Mouse (Mus musculus) right cerebral cortex, postnatal 25 days (tissue): ENCODE measurements around the gene Gm17660.

ENCODE experiments used
- DNase-seq: peaks from one replicate; pipeline ENCODE4 v3.0.0; 2022

The Gm17660 gene

DNA sequence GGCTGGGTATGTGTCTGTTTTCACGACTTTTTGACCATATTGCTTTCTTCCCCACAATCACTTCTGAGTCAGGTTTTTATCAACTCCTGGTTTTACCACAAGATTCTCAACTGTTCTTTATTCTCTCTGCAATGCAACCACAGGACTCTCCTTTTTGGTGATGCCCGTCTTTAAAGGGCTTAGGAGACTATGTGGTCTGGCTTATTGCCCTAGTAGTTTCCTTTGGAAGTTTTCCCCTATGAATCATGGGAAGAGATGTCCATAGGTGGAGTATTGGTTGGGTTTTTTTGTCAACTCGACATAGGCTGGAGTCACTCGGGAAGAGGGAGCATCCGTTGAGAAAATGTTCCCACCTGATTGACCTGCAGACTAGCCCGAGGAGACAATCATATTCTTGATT, 3.3 kb upstream of the Gm17660 start:
- DNase-seq: no peak

DNA sequence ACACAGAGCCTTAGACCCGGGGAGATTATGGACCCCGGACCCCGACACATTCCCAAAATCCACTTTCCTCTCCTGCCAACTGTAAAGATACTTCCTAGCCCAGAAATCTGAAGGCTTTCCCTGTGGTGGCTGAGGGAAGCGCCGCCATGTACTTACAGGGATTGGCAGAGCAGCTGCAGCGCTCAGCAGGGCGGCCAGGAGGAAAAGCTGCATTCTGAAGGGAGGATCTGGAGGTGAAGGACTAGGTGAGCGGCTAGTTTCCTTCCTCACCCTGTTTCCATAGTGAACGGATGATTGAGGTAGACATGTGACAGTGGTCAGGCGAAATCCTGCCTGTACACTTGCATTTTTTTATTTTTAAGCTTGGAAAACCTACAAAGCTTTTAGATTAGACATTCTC, 1.0 kb downstream of the Gm17660 start:
- no peak for DNase-seq

DNA sequence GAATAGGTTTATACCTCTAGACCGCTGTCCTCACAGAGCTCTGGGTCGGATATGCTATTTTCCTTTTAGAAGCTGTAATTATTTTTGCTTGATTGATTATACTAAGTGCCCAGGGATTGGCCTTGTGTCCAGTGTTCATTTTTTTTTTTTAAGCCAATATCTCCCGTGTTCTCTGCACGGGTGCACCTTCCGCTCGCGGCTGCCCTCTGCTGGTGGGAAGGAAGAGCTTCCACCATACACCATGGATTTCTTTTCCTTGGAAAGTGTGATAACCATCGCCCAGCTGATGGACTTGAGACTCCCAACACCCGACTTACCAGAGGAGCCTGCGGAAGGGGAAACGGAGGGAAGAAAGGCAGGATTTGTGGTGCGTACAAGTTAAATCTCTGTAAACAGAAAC, 3.0 kb downstream of the Gm17660 start:
- peak; percentile 58 for DNase-seq

DNA sequence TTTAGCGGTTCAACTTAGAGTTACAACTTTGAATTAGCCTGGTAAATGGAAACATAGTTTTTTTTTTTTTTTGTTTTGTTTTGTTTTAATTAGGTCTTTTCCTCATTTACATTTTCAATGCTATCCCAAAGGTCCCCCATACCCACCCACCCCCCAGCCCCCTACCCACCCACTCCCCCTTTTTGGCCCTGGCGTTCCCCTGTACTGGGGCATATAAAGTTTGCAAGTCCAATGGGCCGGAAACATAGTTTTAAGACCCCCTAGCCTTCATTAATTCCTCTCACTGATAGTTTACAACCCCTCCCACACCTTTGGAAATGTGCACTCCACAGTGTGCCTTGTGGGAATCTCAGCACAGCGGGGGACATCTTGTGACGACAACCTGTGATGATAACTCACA, 3.8 kb downstream of the Gm17660 start:
- DNase-seq: no peak

DNA sequence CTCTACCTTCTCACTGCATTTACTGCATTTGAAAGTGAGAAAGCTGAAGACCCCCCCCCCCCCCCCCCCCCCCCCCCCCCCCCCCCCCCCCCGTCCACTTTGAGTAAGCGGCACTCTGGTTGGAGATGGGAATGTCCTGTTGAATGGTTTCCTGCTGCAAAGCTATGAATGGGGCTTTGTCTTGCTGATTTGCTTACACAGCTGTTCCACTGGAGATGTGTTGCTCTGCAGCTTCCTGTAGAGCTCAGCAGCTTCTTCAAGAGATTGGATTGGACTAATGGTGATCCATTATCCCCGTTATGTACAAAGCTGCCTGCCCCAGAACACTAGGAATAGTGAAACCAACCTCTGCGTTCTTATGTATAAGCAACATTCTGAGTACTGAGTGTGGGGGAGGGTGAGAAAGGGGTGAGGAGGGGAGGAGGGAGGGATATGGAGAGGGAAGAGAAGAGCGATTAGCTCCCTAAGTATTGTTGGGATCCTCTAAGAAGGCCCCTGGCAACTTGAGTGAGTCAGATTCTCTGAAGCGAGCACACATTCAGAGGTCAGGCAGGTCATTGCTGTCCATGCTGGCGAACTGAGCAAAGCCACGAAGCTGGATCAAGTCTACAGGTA, 5.0 kb downstream of the Gm17660 start:
- DNase-seq: no peak

DNA sequence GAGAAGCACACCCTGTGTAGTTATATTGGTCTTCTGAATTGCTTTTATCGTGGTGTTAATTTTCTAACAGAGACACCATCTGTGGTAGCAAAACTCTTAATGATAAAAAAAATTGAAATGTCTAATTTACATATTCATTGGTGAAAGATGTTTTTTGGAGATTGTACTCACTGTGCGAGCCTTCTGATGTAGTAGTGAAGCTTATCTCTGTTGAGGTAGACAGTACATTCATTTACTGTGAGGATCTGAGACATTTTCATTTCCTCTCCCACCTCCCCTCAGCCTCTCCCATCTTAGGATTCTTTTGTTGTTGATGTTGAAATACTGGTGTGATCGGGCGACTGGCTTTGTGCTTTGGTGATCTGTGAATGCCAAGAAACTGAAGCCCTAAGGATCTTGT, 6.4 kb downstream of the Gm17660 start:
- DNase-seq: no peak

DNA sequence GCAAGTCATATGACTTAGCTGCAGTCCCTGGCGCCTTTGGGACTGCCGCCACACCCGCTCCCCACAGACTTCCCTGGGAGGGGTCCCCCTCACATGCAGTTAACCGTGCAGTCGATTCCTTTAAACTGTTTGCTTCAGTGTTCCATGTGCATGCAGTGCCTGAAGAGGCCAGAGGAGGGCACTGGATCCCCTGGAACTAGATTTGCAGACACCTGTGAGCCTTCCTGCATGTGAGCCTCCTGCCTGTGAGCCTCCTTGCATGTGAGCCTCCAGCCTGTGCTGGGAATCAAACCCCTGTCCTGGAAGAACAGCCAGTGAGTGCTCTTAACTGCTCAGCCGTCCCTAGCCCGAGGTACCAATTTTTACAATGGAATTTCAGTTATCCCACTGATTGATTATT, 8.7 kb downstream of the Gm17660 start:
- no peak for DNase-seq

DNA sequence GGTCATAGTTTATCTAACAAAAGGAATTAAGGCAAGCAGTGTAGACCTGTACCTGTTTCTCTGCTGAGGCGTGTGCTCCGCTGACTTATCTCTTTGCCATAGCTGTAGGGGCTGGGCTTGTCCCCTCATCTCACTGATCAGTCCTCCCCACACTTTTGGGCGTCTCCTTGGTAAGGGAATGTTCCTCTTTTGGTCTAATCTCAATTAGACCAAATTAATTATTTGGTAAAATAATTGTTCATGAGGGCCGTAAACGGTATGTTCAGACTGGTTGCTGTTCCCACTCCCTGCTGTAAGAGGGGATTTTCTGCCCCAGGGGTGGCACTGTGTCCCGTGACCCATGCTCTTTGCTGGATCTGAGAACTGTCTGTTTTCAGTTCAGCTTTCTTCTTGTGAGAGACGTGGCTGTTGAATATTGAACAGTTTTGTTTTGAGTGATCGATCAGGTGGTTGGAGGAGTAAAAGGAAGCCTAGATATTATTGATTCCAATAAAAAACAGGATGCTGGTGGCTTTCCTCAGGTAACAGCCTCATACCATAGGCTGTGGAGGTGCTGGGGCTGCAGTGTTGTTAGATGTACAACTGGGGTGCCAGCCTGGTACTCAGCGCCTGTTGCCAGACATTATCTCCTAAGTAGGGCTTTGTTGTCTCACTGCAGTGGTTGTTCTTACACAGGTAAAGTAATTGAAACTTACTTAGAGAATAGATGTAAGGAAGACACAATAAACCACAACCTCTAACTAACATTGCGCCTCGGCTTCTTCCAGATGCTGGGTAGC, 14.4 kb downstream of the Gm17660 start:
- DNase-seq: no peak

DNA sequence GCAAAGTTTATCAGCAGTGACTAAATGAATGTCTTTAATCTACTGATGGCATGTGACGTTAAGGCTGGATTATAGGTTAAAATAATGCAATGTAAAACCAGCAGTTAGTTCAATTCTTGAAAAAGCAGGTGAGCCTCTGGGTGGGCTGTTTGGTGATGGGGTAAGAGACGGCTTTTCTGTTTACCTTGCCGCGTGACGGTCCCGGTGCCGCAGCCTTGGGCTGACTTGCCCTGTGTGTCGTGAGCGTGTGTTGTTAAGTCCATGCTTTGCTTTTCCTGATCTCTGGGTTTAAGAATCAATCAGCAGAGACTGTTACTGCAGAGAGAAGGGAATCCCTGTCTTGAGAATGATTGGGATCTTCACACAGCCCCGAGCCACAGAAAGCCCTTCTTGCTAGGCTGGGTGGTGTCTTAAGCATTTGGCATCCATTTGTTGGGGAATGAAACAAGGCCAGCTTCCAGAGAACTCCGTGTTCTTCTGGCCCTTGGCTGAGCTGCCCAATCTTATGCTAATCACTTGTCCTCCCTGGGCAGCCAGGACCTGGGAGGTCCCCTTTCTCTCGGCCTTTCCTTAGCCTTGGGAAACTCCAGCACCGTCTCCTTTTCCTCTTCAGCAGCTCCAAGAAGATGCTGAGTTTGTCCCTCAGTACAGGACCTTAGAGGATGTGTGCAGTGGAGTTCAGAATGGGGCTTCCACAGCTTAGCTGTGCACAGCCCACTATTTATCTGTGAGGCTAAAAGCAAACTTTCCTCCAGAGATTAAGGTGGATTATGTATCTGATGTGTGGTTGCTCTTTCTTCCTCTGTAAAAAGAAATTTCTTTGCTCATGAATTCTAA, 15.3 kb downstream of the Gm17660 start:
- DNase-seq: no peak

DNA sequence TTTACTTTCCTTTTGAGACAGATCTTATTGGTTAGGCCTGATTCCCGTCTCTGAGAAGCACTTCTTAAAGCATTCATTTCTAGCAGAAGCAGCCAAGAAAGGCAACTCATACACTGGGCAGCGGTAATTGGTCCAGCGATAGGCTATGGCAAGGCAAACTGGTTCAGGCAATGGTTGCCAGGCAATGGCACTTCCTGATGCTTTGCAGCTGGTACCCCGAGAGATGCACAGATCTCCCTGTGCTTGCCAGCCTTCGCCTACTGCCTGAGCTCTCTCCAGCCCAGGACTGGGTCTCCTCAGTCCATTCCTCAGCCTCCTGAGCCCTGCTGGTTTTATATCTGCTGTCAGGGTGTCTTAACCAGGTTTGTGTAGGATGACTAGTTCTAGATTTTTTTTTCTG, 17.0 kb downstream of the Gm17660 start:
- no peak for DNase-seq

DNA sequence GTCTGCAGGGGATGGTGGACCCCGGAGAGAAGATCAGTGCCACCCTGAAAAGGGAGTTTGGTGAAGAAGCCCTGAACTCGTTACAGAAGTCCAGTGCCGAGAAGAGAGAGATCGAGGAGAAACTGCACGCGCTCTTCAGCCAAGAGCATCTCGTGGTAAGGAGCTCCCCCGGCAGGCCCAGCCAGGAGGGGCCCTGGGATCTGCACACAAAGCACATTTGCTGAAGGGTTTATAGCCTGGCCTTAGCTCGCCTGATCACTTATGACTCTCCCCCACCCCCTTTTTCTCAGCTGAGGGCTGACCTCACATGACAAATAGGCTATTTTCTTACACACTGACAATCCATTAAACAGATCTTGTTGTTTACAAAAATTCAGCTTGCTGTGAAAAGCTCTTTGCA, 17.8 kb downstream of the Gm17660 start:
- DNase-seq: no peak

DNA sequence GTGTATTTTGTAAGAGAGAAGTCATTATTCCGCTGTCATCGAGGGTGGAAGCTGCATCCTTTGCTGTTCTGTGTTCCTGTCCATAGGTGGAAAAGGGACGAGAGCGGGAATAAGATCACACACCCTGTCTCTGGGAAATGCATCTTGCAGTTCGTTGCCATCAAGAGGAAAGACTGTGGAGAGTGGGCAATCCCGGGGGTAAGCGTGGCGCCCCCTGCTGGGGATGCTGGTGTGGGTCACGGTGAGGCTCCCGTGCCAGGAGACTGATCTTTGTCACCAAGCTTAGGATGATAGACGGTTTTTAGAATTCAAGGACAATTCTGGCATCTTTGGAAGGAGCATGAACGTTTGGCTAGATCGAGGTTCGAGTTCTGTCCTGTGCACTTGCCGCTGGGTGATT, 19.4 kb downstream of the Gm17660 start:
- DNase-seq: no peak

DNA sequence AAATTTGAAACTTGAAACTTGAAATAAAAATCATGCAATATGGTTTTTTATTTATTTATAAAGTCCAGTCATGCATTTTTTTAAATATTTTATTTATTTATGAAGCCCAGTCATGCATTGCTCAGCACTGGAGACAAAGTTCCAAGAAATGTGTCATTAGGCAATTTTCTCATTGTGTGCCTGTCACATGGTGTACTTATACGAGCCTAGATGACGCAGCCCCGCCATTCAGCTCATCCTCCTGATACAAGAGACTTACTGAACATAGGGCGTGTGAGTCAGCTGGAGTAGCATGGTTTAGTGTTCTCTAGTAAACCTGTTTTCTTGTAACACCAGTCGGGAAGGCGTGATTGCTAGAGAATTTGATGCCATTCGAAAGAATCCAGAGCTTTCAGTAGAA, 21.1 kb downstream of the Gm17660 start:
- no peak for DNase-seq

DNA sequence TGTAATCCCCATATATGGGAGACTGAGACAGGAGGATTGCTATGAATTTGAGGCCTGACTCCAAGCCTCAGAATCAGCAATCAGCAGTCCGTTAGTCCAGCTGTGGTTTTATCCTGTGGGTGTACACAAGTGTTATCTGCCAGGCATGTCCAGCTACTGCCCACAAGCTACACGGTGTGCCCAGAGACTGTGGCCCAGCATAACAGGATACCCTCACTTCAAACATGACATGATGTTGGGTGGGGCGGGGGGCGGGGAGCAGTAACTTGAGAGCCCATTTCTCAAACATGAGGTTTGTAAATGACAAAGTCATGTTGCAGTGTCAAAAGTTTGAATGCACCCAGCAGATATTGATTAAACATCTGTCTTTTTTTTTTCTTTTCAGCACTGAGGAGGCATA, 21.6 kb downstream of the Gm17660 start:
- DNase-seq: no peak

DNA sequence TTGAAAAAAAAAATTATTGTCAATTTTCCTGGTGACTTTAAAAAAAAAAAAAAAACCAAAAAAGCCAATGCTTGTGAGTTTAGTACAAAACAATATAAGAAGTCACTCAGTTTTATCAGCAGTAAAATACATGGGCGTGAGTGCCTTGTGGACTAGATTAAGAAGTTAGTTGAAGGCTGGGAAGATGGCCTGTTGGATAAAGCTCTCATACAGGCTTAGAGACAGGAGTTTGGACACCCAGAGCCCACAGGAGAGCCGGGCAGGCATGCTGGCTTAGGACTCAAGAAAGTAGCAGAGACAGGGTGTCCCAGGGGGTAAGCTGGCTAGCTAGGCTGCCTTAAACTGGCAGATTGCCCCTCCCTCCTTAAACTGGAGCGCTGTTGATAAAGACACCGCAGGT, 22.5 kb downstream of the Gm17660 start:
- no peak for DNase-seq

DNA sequence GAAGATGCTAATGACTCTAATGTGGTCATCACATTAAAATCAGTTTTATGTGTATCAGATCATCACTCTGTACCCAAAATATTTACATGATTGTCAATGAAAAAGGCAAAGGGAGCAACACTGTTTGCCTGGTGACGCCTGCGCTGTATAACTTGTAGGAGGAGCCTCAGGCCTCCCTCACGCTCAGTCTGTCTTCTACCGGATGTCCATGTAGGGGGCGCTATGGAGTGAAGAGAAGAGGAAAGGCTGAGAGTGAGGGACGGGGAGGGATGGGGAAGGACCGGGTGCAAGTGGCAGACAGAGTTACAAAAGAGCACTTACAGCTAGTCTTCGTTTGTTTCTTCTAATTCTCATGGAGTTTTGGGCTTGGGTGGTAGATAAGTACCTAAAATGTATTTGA, 24.5 kb downstream of the Gm17660 start:
- no peak for DNase-seq

DNA sequence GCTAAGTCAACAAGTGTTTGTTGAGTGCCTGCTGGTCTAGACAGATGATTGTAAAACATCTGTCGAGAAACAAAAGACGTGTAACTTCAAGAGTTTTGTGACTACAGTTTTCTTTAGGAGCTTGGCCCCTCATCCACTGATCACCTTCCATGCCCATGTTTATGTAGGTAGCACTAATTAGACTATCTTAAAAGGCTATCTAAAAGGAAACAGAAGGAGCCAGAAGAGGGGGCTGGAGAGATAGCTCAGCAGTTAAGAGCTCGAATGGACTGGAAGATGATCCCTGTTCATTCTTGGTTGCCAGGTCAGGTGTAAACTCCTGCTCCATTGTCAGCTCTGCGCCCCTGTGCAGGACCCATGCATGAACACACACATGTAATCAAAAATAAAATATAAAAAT, 29.3 kb downstream of the Gm17660 start:
- DNase-seq: no peak

DNA sequence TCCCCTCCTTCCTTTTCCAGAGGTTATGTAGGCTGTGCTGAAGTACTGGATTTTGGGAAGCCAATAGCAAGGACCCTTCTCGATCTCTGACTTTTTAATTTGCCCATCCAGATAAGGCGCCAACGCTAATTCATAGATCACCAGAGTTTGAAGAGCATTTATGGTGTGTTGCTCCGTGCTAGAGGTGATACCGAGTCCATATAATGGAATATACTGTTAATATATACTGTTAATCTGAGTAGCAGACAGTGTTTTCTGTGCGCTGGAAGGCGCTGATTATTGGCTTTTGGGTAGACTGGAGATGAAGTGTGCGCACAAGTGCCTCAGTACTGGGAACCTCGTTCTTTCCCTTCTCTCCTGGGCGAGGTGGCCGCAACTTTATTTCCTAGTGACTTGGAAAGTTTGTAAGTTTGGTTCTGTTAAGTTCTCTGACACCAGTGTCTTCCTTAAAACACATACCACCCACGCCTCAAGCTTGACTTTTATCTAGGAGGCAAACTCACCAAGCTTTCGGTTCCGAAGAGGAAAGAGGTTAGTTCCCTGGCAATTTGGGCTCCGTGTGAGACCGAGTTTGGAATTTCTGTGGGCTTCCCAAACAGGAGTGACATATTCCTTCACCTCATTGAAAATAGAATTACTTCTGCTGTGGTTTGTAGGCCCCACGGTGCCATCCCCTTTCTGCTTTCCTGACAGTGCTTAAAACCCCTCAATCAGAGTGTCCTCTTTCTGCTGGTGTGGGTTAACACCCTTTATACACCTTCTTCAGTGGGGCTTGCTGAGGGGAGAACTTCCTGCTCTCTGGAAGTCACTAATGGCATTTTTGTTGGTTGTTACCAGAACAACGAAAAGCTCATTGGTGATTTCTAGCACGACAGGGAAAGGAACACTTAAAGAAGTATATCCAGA, 30.0 kb downstream of the Gm17660 start:
- no peak for DNase-seq

DNA sequence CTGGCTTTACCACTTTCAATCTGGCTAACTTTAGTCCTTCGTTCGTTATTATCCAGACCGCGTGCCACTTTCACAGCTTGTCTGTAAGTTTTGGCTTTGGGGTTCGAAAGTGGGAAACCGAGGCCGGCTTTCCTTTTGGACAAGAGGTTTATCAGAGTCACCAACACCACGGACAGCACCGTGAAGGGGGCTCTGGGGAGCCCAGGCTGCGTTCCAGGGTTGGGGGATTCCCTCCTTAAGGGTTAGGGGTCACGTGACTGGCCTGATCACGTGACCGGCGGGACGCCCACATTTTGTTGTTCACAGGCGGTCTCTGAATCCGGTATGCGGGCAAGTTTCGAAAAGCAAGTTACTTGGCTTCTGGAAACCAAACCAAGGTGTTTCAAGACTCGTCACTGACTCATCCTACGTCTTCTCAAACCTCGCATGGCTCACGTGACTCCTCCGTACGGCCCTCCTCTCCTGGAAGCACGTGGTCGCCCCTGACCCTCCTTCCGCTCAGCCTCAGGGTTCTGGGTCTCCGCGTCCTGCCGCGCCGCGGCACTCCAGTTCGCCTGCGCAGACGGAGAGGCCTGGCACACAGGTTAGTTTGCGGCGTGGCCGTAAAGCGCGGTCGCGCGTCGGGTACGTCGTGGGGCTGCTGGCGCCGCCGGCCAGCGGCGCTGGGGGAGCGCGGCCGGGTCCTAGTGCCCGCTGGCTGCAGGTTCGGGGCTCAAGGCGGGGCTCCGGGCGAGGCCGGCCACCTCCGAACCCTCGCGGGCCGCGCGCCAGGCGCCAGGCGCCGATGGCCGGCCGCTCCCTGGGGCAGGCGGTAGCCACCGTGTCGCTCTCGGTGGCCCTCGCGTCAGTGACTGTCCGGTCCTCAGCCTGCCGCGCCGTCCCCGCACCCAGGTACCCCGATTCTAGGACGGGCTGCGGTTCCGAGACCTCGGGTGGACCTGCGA, 30.9 kb downstream of the Gm17660 start, which contains the start of gene Nudt9:
TSS of gene Nudt9 (plus strand) at position 51 of the 944 bp plus-strand sequence.
- peak; percentile 99 for DNase-seq

DNA sequence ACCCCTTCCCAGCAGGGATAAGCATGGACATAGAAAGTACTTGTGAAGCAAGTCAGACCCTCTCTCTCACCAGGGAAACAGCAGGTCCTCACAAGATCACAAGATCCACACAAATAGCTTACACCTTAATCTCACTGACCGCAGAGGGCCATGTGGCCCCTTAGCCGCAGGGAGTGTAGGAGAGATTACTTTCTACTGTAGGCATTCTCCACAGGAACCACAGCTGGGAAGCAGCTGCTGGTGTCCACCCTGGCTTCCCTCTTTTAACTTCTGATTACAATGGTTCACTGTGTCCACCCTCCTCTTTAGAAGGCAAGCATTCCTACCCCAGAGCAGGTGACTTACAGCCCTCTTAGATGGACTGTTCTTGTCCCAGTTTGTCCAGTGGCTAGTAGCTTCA, 33.7 kb downstream of the Gm17660 start:
- DNase-seq: no peak

DNA sequence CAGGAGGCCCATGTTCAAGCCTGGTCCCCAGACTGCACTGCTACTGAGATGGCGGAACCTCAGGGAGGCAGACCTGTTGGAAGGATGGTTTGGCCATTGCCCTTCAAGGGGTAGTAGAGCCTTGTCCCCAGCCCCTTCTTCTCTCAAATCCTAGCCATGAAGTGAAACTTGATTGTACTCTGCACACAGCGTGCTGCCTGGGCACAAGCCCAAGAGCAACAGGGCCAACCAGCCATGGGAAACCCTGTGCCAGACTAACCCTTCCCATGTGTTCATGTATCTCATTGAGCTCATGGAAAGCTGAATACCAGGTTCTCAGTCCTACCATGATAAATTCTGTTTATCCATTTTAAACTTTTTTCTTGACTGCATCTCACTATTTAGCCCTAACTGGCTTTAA, 34.5 kb downstream of the Gm17660 start:
- DNase-seq: no peak
